Mouse (Mus musculus): ENCODE measurements around the gene Uck2. TPM values are rescaled to one million over a fixed set of nuclear protein-coding genes. Genes with fewer than 3 reads are reported as not detected.

The Uck2 gene
- total and polyA plus RNA-seq, 2 experiments from 2014 or later = 44.7 to 91.3 TPM

DNA sequence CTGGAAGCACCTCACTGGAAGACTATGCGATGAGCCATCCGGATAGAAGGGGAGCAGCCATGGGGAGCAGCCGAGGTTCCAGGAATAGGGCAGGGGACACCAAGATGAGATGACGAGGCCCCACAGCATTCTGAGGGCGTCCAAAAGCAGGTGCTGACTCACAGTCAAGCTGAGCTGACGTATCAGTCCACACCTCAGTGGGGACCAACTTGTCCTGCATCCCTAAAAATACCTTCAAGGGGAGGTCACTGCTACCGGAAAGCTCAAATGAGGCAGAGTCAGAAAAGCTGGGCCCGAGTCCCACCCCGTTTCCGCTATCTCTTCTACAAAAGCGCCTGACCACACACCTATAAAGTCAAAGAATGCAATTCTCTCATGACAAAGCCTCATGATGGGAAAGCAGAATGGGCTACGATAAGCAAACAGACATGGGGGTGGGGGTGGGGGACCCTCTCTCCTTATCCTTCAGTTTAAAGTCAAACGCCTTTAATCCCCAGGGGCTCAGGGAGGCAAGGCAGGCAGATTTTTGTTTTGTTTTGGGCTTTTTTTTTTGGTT lies 5.9 kb downstream of the Uck2 start:
- Histone ChIP-seq H3K9ac (replicated peaks; ENCODE audit: low read length) (no peak overlapping the region), H3K27ac (no peak overlapping the region), H3K9me3 (ENCODE audit: low read length) (no peaks in the 10 kb centered on the region), H3K27me3 (ENCODE audit: insufficient read depth, low read length) (no peaks in the 10 kb centered on the region), H3K4me2 (ENCODE audit: low read depth, low read length) (no peak overlapping the region), H3K36me3 (ENCODE audit: insufficient read depth, low read length) (no peaks in the 10 kb centered on the region), H3K4me1 (ENCODE audit: insufficient read depth, low read length) (peaks cover 7% of the 10 kb centered on the region; the same call in 1 of the 2 replicates), H3K4me3 (ENCODE audit: low read length) (no peak overlapping the region)
- DNase-seq (ENCODE audit: low spot score) = no peak
- ATAC-seq = no peak
- no peak for TF ChIP-seq CTCF (IDR thresholded peaks at IDR 0.05; ENCODE audit: low read depth)
- WGBS = 74% methylated on average over 13 of the region's 13 CpGs

DNA sequence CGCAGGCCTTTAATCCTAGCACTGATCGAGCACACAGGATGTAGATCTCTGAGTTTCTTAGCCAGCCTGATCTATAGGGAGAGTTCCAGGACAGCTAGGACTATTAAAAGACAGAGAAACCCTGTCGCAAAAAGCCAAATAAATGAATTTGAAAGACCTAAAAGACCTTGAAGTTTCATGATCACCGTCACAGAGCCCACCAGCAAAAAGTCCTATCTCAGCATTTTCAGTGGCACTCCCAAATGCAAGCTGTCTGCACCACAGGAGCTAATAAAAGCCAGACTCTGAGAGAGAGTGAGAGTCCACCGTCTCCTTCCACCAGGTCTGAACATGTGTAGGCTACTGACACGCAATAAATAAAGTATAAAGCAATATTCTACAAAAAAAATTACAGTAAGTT lies 6.7 kb downstream of the Uck2 start:
- Histone ChIP-seq H3K4me3 (ENCODE audit: low read length) (no peak overlapping the region), H3K27me3 (ENCODE audit: insufficient read depth, low read length) (no peaks in the 10 kb centered on the region), H3K9ac (replicated peaks; ENCODE audit: low read length) (no peak overlapping the region), H3K9me3 (ENCODE audit: low read length) (no peaks in the 10 kb centered on the region), H3K4me2 (ENCODE audit: low read depth, low read length) (no peak overlapping the region), H3K27ac (no peak overlapping the region), H3K4me1 (ENCODE audit: insufficient read depth, low read length) (peaks cover 7% of the 10 kb centered on the region; the same call in 1 of the 2 replicates), H3K36me3 (ENCODE audit: insufficient read depth, low read length) (no peaks in the 10 kb centered on the region)
- ATAC-seq (no peak), DNase-seq (ENCODE audit: low spot score) (no peak)
- TF ChIP-seq CTCF (IDR thresholded peaks at IDR 0.05; ENCODE audit: low read depth) = no peak
- 69% methylated on average over 6 of the region's 6 CpGs for WGBS

DNA sequence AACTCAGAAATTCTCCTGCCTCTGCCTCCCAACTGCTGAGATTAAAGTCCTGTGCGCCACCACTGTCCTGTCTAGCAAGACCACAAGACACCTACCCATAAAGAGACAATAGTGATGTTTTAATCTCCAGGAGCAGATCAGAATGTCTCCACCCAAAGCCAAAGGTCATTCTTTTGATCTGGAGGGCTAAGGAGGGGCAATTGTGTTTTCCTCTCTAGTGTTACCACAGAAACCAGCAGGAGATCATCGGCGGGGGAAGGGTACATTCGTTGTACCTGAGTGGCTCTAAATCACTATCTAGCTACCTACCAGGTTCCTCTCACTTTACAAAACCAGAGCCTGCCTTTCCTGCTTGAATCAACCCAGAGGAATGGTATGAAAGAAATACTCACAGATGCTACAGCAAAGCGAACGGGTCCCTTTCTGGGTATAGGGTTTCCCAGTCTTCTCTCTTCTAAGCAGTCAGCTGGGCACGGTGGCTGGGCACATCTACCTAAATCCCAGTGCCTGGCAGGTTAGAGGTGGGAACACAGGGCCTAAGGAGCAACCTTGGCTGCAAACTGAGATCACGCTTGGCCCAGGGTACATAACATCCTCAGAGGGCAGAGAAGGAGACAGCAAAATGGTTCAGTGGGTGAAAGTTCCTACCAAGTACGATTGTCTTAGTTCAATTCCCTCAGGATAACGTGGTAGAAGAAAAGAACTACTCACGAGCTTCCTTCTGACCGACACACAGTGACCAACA lies 10.3 kb downstream of the Uck2 start:
- Histone ChIP-seq H3K27me3 (ENCODE audit: insufficient read depth, low read length) (no peaks in the 10 kb centered on the region), H3K4me2 (ENCODE audit: low read depth, low read length) (no peak overlapping the region), H3K27ac (no peak overlapping the region), H3K9ac (replicated peaks; ENCODE audit: low read length) (no peak overlapping the region), H3K4me3 (ENCODE audit: low read length) (no peak overlapping the region), H3K36me3 (ENCODE audit: insufficient read depth, low read length) (no peaks in the 10 kb centered on the region), H3K9me3 (ENCODE audit: low read length) (no peaks in the 10 kb centered on the region), H3K4me1 (ENCODE audit: insufficient read depth, low read length) (peaks cover 17% of the 10 kb centered on the region)
- DNase-seq (ENCODE audit: low spot score) (no peak), ATAC-seq (no peak)
- no peak for TF ChIP-seq CTCF (IDR thresholded peaks at IDR 0.05; ENCODE audit: low read depth)
- WGBS = 89% methylated on average over 12 of the region's 12 CpGs

DNA sequence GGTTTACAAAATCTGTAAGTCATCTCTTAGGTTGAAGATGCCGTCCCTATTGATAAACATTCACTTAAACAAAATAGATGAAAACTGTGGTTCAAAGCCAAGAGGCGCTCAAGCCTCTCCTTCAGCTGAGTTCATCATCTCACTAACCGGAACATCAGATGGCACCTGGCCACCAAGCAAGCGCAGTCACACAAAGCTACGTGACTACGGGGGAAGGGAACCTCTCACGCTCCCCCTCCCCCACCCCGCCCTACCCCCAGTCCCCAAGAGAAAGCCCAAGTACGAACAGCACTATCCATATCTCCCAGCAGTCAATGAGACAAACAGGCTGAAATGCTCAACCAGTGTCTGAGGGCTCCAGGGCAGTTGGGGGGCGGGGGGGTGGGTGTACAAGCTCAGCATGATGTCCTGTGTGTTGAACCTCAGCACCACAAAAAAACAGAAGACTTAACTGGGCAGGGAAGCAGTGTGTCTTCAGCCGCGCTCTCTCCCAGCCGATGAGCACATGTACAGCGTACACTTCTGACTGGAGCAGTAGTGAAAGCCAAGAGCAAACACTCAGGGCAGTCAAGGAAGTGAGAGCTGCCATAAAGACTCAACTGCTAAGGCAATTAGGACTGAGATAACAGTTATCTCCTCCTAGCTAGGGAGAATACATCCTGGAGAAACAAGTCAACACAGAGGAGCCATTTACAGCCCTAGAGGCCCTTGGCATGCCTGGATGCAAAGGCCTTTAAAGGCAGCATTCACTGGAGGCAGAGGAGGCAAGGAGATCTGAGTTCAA lies 11.5 kb downstream of the Uck2 start:
- Histone ChIP-seq H3K9me3 (ENCODE audit: low read length) (no peaks in the 10 kb centered on the region), H3K4me2 (ENCODE audit: low read depth, low read length) (no peak overlapping the region), H3K9ac (replicated peaks; ENCODE audit: low read length) (no peak overlapping the region), H3K4me3 (ENCODE audit: low read length) (no peak overlapping the region), H3K36me3 (ENCODE audit: insufficient read depth, low read length) (no peaks in the 10 kb centered on the region), H3K4me1 (ENCODE audit: insufficient read depth, low read length) (peaks cover 19% of the 10 kb centered on the region), H3K27ac (no peak overlapping the region), H3K27me3 (ENCODE audit: insufficient read depth, low read length) (no peaks in the 10 kb centered on the region)
- ATAC-seq (no peak), DNase-seq (ENCODE audit: low spot score) (no peak)
- TF ChIP-seq CTCF (IDR thresholded peaks at IDR 0.05; ENCODE audit: low read depth) = no peak
- WGBS = 51% methylated on average over 14 of the region's 14 CpGs

DNA sequence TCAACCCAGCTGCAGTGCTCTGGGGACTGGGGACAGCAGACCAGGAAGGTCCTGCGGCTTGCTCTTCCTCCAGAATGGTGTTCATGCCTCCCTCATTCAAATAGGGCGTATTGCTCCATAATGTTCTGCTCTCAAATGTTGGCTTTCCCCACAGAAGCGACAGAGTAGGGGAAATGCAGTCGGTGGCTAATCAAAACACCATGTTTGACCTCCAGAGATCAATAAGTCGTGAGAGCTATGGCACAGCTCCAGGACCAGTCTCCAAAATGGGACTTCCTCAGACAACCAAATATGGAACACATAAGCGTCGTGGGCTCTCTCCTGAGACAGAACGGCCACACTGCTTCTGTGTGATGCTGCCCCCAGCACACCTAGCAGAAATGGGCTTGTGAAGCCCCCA lies 13.3 kb downstream of the Uck2 start:
- Histone ChIP-seq H3K4me1 (ENCODE audit: insufficient read depth, low read length) (peaks cover 19% of the 10 kb centered on the region), H3K4me2 (ENCODE audit: low read depth, low read length) (no peak overlapping the region), H3K9me3 (ENCODE audit: low read length) (no peaks in the 10 kb centered on the region), H3K36me3 (ENCODE audit: insufficient read depth, low read length) (no peaks in the 10 kb centered on the region), H3K27me3 (ENCODE audit: insufficient read depth, low read length) (no peaks in the 10 kb centered on the region), H3K27ac (no peak overlapping the region), H3K9ac (replicated peaks; ENCODE audit: low read length) (no peak overlapping the region), H3K4me3 (ENCODE audit: low read length) (no peak overlapping the region)
- 57% methylated on average over 8 of the region's 8 CpGs for WGBS
- DNase-seq (ENCODE audit: low spot score) (no peak), ATAC-seq (no peak)
- no peak for TF ChIP-seq CTCF (IDR thresholded peaks at IDR 0.05; ENCODE audit: low read depth)

DNA sequence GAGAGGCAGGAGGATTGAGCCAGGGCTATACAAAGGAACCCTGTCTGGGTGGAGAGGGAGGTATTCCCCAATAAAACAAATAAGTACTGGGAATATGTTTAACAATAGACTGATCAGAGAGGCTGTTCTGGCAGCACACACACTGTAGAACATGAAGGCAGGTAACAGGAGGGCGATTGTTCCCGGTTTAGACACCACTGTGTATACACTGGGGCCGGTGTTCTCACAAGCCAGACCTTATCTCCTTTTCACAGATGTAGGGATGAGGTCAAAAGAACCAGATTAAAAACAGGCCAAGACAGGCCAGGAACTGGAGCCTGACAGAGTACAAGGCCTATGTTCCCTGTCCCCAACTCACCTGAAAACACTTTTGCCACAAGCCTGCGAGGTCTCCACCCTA lies 13.8 kb downstream of the Uck2 start:
- H3K27me3 ChIP-seq (ENCODE audit: insufficient read depth, low read length) = no peaks in the 10 kb centered on the region
- H3K9ac ChIP-seq (replicated peaks; ENCODE audit: low read length) = no peak overlapping the region
- peaks cover 19% of the 10 kb centered on the region for H3K4me1 ChIP-seq (ENCODE audit: insufficient read depth, low read length)
- H3K36me3 ChIP-seq (ENCODE audit: insufficient read depth, low read length) = no peaks in the 10 kb centered on the region
- no peak for ATAC-seq
- H3K4me2 ChIP-seq (ENCODE audit: low read depth, low read length) = no peak overlapping the region
- H3K27ac ChIP-seq = no peak overlapping the region
- H3K4me3 ChIP-seq (ENCODE audit: low read length) = no peak overlapping the region
- DNase-seq (ENCODE audit: low spot score) = no peak
- 54% methylated on average over 4 of the region's 4 CpGs for WGBS
- no peak for TF ChIP-seq CTCF (IDR thresholded peaks at IDR 0.05; ENCODE audit: low read depth)
- H3K9me3 ChIP-seq (ENCODE audit: low read length) = no peaks in the 10 kb centered on the region

Measured in hindbrain, postnatal 0 days (tissue).